Mouse (Mus musculus) stomach, postnatal 0 days (tissue): ENCODE measurements at regions not wholly inside any gene's neighbourhood (a gene's known extent, or its start where the extent isn't known, plus 50 kb on each side); places are given as distances from the start of the nearest gene placed in this dataset.
A peak's percentile ranks its signal among the peaks of the same experiment; 100 is the strongest.

ENCODE experiments used
- ATAC-seq: fragments of 200-750 bp; cut with Nextera tagmentation; 2 replicates; pipeline ENCODE4 v1.8.0; 2017; ENCODE audit not compliant: low FRiP score, low TSS enrichment
- DNase-seq: peaks from one replicate; pipeline ENCODE4 v3.0.0-alpha.2; 2016; ENCODE audit warnings: low spot score
- H3K27ac ChIP-seq: fragments of 300-500 bp; sonication (generic); replicated peaks from 2 replicates; pipeline ENCODE4 v1.5.1; 2014; ENCODE audit warnings: mild to moderate bottlenecking, control low read depth
- H3K27me3 ChIP-seq: fragments of 300-500 bp; sonication (generic); 2 replicates; pipeline ENCODE4 v1.6.1; 2014; ENCODE audit warnings: low read length; ENCODE audit not compliant: control insufficient read depth, insufficient read depth
- H3K36me3 ChIP-seq: fragments of 300-500 bp; sonication (generic); 2 replicates; pipeline ENCODE4 v1.6.1; 2014; ENCODE audit warnings: low read length, mixed read lengths; ENCODE audit not compliant: control insufficient read depth, insufficient read depth
- H3K4me1 ChIP-seq: fragments of 300-500 bp; sonication (generic); replicated peaks from 2 replicates; pipeline ENCODE4 v1.6.1; 2014; ENCODE audit warnings: antibody characterized with exemption; ENCODE audit not compliant: control insufficient read depth, insufficient read depth
- H3K4me2 ChIP-seq: fragments of 300-500 bp; sonication (generic); replicated peaks from 2 replicates; pipeline ENCODE4 v1.6.1; 2014; ENCODE audit warnings: low read depth, mild to moderate bottlenecking, control low read depth, moderate library complexity
- H3K4me3 ChIP-seq: fragments of 300-500 bp; sonication (generic); 2 replicates; pipeline ENCODE4 v1.5.1; 2014; ENCODE audit warnings: low read depth, low read length, control low read depth
- H3K9ac ChIP-seq: fragments of 300-500 bp; sonication (generic); 2 replicates; pipeline ENCODE4 v1.6.1; 2014; ENCODE audit warnings: mild to moderate bottlenecking, low read length, control low read depth, mixed read lengths
- H3K9me3 ChIP-seq: fragments of 300-500 bp; sonication (generic); 2 replicates; pipeline ENCODE4 v1.6.1; 2016; ENCODE audit warnings: low read length; ENCODE audit not compliant: control insufficient read depth
- CTCF ChIP-seq: IDR thresholded peaks from 2 replicates; pipeline ENCODE4 v1.5.1; 2016; ENCODE audit warnings: antibody characterized with exemption, low read depth, mild to moderate bottlenecking, moderate library complexity
- EP300 ChIP-seq: optimal IDR thresholded peaks from 2 replicates; pipeline ENCODE3; 2016; ENCODE audit warnings: antibody characterized with exemption
- whole genome bisulfite sequencing: fragments of 180-500 bp; shearing (Covaris S2); extraction: QIAGEN DNeasy Blood & Tissue Kit; methylation state at CpG from one replicate; pipeline ENCODE4 v1.1.7; 2014; 5-methylcytosine and 5-hydroxymethylcytosine counted together

- Histone ChIP-seq H3K36me3 (no peaks in the 10 kb centered on the region), H3K27ac (no peak overlapping the region), H3K9me3 (no peaks in the 10 kb centered on the region), H3K4me3 (no peak overlapping the region), H3K27me3 (no peaks in the 10 kb centered on the region), H3K4me2 (no peak overlapping the region), H3K4me1 (no peaks in the 10 kb centered on the region), H3K9ac (no peak overlapping the region)
- no peak for TF ChIP-seq CTCF
- no peak for TF ChIP-seq EP300
- 27% methylated on average over 3 of the region's 3 CpGs for WGBS
- no peak for DNase-seq
- no peak for ATAC-seq
Measured at GRCm38 (mm10) chr3:34769818-34770217, 119.6 kb downstream of the Sox2 start.

GRCm38 (mm10) chr3:34770271-34770670 lies 120.1 kb downstream of the Sox2 start:
- H3K4me1 ChIP-seq: no peaks in the 10 kb centered on the region
- DNase-seq (no peak), ATAC-seq (no peak)
- WGBS: 68% methylated on average over 6 of the region's 6 CpGs
- TF ChIP-seq EP300: no peak
- no peak for TF ChIP-seq CTCF
- H3K4me3 ChIP-seq: no peak overlapping the region
- no peak overlapping the region for H3K4me2 ChIP-seq
- H3K9ac ChIP-seq: no peak overlapping the region
- no peaks in the 10 kb centered on the region for H3K27me3 ChIP-seq
- no peak overlapping the region for H3K27ac ChIP-seq
- H3K36me3 ChIP-seq: no peaks in the 10 kb centered on the region
- no peaks in the 10 kb centered on the region for H3K9me3 ChIP-seq

GRCm38 (mm10) chr3:34772035-34772434 lies 121.8 kb downstream of the Sox2 start:
- Histone ChIP-seq H3K27ac (no peak overlapping the region), H3K9ac (no peak overlapping the region), H3K27me3 (no peaks in the 10 kb centered on the region), H3K4me1 (no peaks in the 10 kb centered on the region), H3K4me2 (no peak overlapping the region), H3K9me3 (no peaks in the 10 kb centered on the region), H3K4me3 (no peak overlapping the region), H3K36me3 (no peaks in the 10 kb centered on the region)
- ATAC-seq: no peak
- WGBS: 88% methylated on average over 3 of the region's 3 CpGs
- TF ChIP-seq CTCF (peak; percentile 21), EP300 (no peak)
- DNase-seq: no peak

GRCm38 (mm10) chr3:34773678-34774425 lies 123.6 kb downstream of the Sox2 start:
- Histone ChIP-seq H3K4me2 (no peak overlapping the region), H3K4me1 (no peaks in the 10 kb centered on the region), H3K27ac (no peak overlapping the region; the same call in 1 of the 2 replicates), H3K27me3 (no peaks in the 10 kb centered on the region), H3K9ac (no peak overlapping the region), H3K9me3 (no peaks in the 10 kb centered on the region), H3K4me3 (no peak overlapping the region), H3K36me3 (no peaks in the 10 kb centered on the region)
- 25% methylated on average over 23 of the region's 23 CpGs for WGBS
- no peak for DNase-seq
- ATAC-seq: 0 out of 2 replicates have a peak, but pooled peaks have one; percentile 24
- TF ChIP-seq EP300: no peak
- TF ChIP-seq CTCF: no peak

- 63% methylated on average over 6 of the region's 6 CpGs for WGBS
- peak; percentile 82 for ATAC-seq
Measured at GRCm38 (mm10) chr3:34781770-34782169, 131.6 kb downstream of the Sox2 start.

GRCm38 (mm10) chr3:34783398-34783797 lies 133.2 kb downstream of the Sox2 start:
- no peak overlapping the region for H3K4me2 ChIP-seq
- H3K9me3 ChIP-seq: no peaks in the 10 kb centered on the region
- H3K27me3 ChIP-seq: no peaks in the 10 kb centered on the region
- H3K27ac ChIP-seq: no peak overlapping the region
- no peak overlapping the region for H3K4me3 ChIP-seq
- no peaks in the 10 kb centered on the region for H3K36me3 ChIP-seq
- H3K4me1 ChIP-seq: no peaks in the 10 kb centered on the region
- no peak for DNase-seq
- no peak overlapping the region for H3K9ac ChIP-seq
- no peak for ATAC-seq
- WGBS: 87% methylated on average over 1 of the region's 1 CpGs
- TF ChIP-seq CTCF (no peak), EP300 (no peak)

More at GRCm38 (mm10) chr3:34781770-34782169, 131.6 kb downstream of the Sox2 start:
- Histone ChIP-seq H3K4me3 (no peak overlapping the region), H3K9me3 (no peaks in the 10 kb centered on the region), H3K27me3 (no peaks in the 10 kb centered on the region), H3K27ac (no peak overlapping the region), H3K36me3 (no peaks in the 10 kb centered on the region), H3K4me1 (no peaks in the 10 kb centered on the region), H3K4me2 (no peak overlapping the region), H3K9ac (no peak overlapping the region)
- no peak for TF ChIP-seq EP300
- TF ChIP-seq CTCF: no peak
- no peak for DNase-seq
